8 mouse cellular contexts compared by ENCODE assay signal in the genomic region with DNA sequence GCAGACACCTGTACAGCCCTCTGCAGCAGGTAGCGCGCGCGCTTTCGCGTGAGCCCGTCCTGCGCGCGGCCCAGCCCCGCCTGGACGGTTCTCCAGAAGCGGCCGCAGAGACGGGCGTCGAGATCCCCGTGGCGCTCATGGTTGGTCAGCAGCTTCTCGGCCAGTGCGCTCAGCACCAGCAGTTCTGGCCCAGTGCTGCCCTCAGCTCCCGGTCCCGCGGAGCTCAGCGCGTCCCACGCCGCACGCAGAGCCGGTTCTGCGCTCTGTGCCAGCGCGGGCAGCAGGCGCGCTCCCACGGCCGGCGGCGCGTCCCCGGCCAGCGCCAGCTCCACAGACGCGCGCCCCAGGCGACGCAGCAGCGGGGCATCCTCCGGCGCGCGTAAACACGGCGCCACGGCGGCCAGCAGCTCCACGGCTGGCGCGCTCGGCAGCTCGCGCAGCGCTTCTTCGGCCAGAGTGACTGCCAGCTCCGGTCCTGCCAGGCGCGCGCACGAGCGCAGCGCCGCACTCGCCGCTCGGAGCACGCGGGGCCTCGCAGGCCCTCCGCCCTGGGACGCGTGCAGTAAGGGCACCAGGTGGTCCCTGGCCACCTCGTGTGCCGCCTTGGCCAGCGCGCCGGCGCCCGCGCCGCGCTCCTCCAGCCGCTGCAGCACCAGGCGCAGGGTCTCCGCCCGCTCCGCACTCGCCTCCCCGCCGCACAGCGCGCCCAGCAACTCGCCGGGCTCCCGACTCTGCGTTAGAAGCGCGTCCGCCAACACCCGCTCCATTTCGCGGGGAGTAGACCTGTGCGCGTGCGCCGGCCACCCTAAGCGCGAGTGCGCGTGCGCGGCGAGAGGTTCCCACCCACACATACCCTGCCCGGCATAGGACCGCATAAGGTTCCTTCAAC. TPM values are rescaled to one million over a fixed set of nuclear protein-coding genes. Genes with fewer than 3 reads are reported as not detected.
DNase-seq lines count a peak whose midpoint lies in the region; ATAC-seq lines count a peak whose summit lies in the region.

Gene Tarbp1 (minus strand): TSS at position 767 of the 889 bp plus-strand sequence.

- ATAC-seq in intestine, embryonic 14.5 days (replicated peaks; ENCODE audit: low FRiP score, low TSS enrichment, low read depth): peak; percentile 91
- peak; percentile 74 for ATAC-seq in megakaryocyte progenitor cell, adult 5-6 weeks (replicated peaks; ENCODE audit: poor library complexity)

- peaks cover 14% of the 10 kb centered on the region for H3K36me3 ChIP-seq in intestine, embryonic 14.5 days (ENCODE audit: control insufficient read depth, insufficient read depth, low read length)

- H3K4me2 ChIP-seq in intestine, embryonic 14.5 days (ENCODE audit: low read length): peak within 1 kb of the TSS; percentile 73

- no peaks in the 10 kb centered on the region for H3K9me3 ChIP-seq in intestine, embryonic 14.5 days (ENCODE audit: control insufficient read depth, low read length)

- peak within 1 kb of the TSS; percentile 86 for H3K4me3 ChIP-seq in intestine, embryonic 14.5 days (ENCODE audit: low read depth, low read length)

- no peaks in the 10 kb centered on the region for H3K27me3 ChIP-seq in intestine, embryonic 14.5 days (replicated peaks; ENCODE audit: control insufficient read depth, insufficient read depth, low read length)

- H3K9ac ChIP-seq in intestine, embryonic 14.5 days (ENCODE audit: low read length): peak within 1 kb of the TSS; percentile 69

- peak within 1 kb of the TSS; percentile 78 for H3K27ac ChIP-seq in intestine, embryonic 14.5 days (ENCODE audit: low read depth)

- intact Hi-C loops in gastrocnemius, postnatal 36 days (cut with DNase I): no loop called here
- intact Hi-C loops in left cerebral cortex, postnatal 10 days (cut with DNase I): loop anchor here (5.0 kb wide), 1 partner anchor 217 kb away; no protein-coding TSS in a partner anchor

- WGBS in intestine, embryonic 14.5 days: under 1% methylated on average over 118 of the region's 124 CpGs

- peak; percentile 93 for DNase-seq in adrenal gland, adult 18-20 months (ENCODE audit: low spot score in 2 of 2)
- DNase-seq in embryo, embryonic 11 days: peak; percentile 95
- peak; percentile 90 to 91 for DNase-seq in gastrocnemius, postnatal 36 days
- DNase-seq in intestine, embryonic 14.5 days (ENCODE audit: low spot score): peak; percentile 93
- DNase-seq in left cerebral cortex, postnatal 10 days (ENCODE audit: extremely low spot score in 1 of 2, low spot score in 2 of 2): peak; percentile 83 to 93
- DNase-seq in right cerebral cortex, postnatal 10 days (ENCODE audit: low spot score in 2 of 2): peak; percentile 93 to 94
- peak; percentile 91 for DNase-seq in urinary bladder, postnatal 14 days (ENCODE audit: low spot score)

- H3K4me1 ChIP-seq in intestine, embryonic 14.5 days (replicated peaks; ENCODE audit: control insufficient read depth, insufficient read depth, low read length): peaks cover 3% of the 10 kb centered on the region; the same call in 1 of the 2 replicates

RNA-seq across cellular contexts. Expression of gene Tarbp1, which starts in this region (rescaled TPM):
- 1 to 10 TPM; 4.4 to 6.0 TPM for total RNA-seq in adrenal gland, adult 18-20 months (2021)
- 1 to 10 TPM; 4.5 to 5.7 TPM for total RNA-seq in gastrocnemius, postnatal 36 days (2021)
- polyA plus RNA-seq in intestine, embryonic 14.5 days (2014; fragmentation: Nextera tagmentation; extraction: Ambion mirVana): 6.3 TPM in 2 replicates
- 1 to 10 TPM; 3.7 to 4.5 TPM for total RNA-seq in left cerebral cortex, postnatal 10 days (2021)
- total RNA-seq in megakaryocyte progenitor cell, adult 5-6 weeks (2015): 10.3 and 12.5 TPM in 2 replicates
- 6.4 and 11.4 TPM in 2 replicates for total RNA-seq in megakaryocyte progenitor cell, adult 5-6 weeks (2017)

Comparison
In these comparisons a context has a peak if more than half of its experiments do, and no peak if none do; other contexts are left out.
1. Peak in every context shown above with its lines: DNase-seq, ATAC-seq, H3K4me3 ChIP-seq and H3K27ac ChIP-seq.